Mouse (Mus musculus) megakaryocyte-erythroid progenitor cell, adult 5-6 weeks (primary cell): ENCODE data around the gene Zfp219. TPM values are rescaled to one million over a fixed set of nuclear protein-coding genes. Genes with fewer than 3 reads are reported as not detected.

Experiments used
- ATAC-seq: replicated peaks from 2 replicates; pipeline ENCODE4 v1.8.0; 2016; ENCODE audit warnings: mild to moderate bottlenecking, inconsistent platforms; ENCODE audit not compliant: severe bottlenecking, poor library complexity, low FRiP score, low TSS enrichment
- total RNA-seq, 2 experiments: library from RNA; stranded (forward) in 1 of 2; stranded (reverse) in 1 of 2; fragments of 200-1000, 215-1000 nt in 1 of 2; fragments of >200 nt in 1 of 2; fragmentation: Nextera tagmentation in 1 of 2; gene quantifications; 2 replicates each; pipeline ENCODE4 v1.2.3; 2014 to 2017

Zfp219 gene
- total RNA-seq, 2 experiments from 2014 or later = 15.1 to 30.1 TPM

- no peak for ATAC-seq
Observed at GRCm38 (mm10) chr14:51960316-51960715, 60.2 kb downstream of the Zfp219 start.

Other genes starting within 250 kb of the Zfp219 start
- not detected in 2 replicates for gene Ang4, start 247.1 kb downstream of the Zfp219 start, total RNA-seq (2014; fragmentation: Nextera tagmentation)
- gene Ang4, start 247.1 kb downstream of the Zfp219 start, total RNA-seq (2017) = not detected in 2 replicates
- gene AY358078, start 220.7 kb downstream of the Zfp219 start, total RNA-seq (2014; fragmentation: Nextera tagmentation) = not detected in 2 replicates
- not detected in 2 replicates for gene AY358078, start 220.7 kb downstream of the Zfp219 start, total RNA-seq (2017)
- gene Ear6, start 167.0 kb downstream of the Zfp219 start, total RNA-seq (2014; fragmentation: Nextera tagmentation) = not detected in 2 replicates
- gene Ear6, start 167.0 kb downstream of the Zfp219 start, total RNA-seq (2017) = not detected in 2 replicates
- gene Mettl17, start 135.9 kb downstream of the Zfp219 start, total RNA-seq (2014; fragmentation: Nextera tagmentation) = 23.4 and 33.9 TPM in 2 replicates
- gene Mettl17, start 135.9 kb downstream of the Zfp219 start, total RNA-seq (2017) = 9.5 and 13.7 TPM in 2 replicates
- gene Slc39a2, start 127.8 kb downstream of the Zfp219 start, total RNA-seq (2014; fragmentation: Nextera tagmentation) = 0.69 and 1.4 TPM in 2 replicates
- not detected in 2 replicates for gene Slc39a2, start 127.8 kb downstream of the Zfp219 start, total RNA-seq (2017)
- 1.9 and 11.1 TPM in 2 replicates for gene Ndrg2, start 106.6 kb downstream of the Zfp219 start, total RNA-seq (2014; fragmentation: Nextera tagmentation)
- 2.1 and 3.4 TPM in 2 replicates for gene Ndrg2, start 106.6 kb downstream of the Zfp219 start, total RNA-seq (2017)
- not detected in 2 replicates for gene Tppp2, start 102.3 kb downstream of the Zfp219 start, total RNA-seq (2014; fragmentation: Nextera tagmentation)
- not detected in 2 replicates for gene Tppp2, start 102.3 kb downstream of the Zfp219 start, total RNA-seq (2017)
- gene Rnase13, start 98.0 kb downstream of the Zfp219 start, total RNA-seq (2014; fragmentation: Nextera tagmentation) = not detected in 2 replicates
- not detected in 2 replicates for gene Rnase13, start 98.0 kb downstream of the Zfp219 start, total RNA-seq (2017)
- 25.4 and 35.5 TPM in 2 replicates for gene Arhgef40, start 36.0 kb downstream of the Zfp219 start, total RNA-seq (2014; fragmentation: Nextera tagmentation)
- gene Arhgef40, start 36.0 kb downstream of the Zfp219 start, total RNA-seq (2017) = 5.1 and 39.4 TPM in 2 replicates
- not detected in 2 replicates for gene Tmem253, start 5.1 kb downstream of the Zfp219 start, total RNA-seq (2014; fragmentation: Nextera tagmentation)
- not detected in 2 replicates for gene Tmem253, start 5.1 kb downstream of the Zfp219 start, total RNA-seq (2017)
- not detected in 2 replicates for gene Olfr221, start 21.7 kb upstream of the Zfp219 start, total RNA-seq (2014; fragmentation: Nextera tagmentation)
- not detected in 2 replicates for gene Olfr221, start 21.7 kb upstream of the Zfp219 start, total RNA-seq (2017)
- gene Hnrnpc, start 83.3 kb upstream of the Zfp219 start, total RNA-seq (2014; fragmentation: Nextera tagmentation) = 371 and 420 TPM in 2 replicates
- 758 and 809 TPM in 2 replicates for gene Hnrnpc, start 83.3 kb upstream of the Zfp219 start, total RNA-seq (2017)
- 1.2 and 9.1 TPM in 2 replicates for gene Rpgrip1, start 90.0 kb upstream of the Zfp219 start, total RNA-seq (2014; fragmentation: Nextera tagmentation)
- 5.9 and 7.1 TPM in 2 replicates for gene Rpgrip1, start 90.0 kb upstream of the Zfp219 start, total RNA-seq (2017)
- gene Supt16, start 176.7 kb upstream of the Zfp219 start, total RNA-seq (2014; fragmentation: Nextera tagmentation) = 111 and 153 TPM in 2 replicates
- gene Supt16, start 176.7 kb upstream of the Zfp219 start, total RNA-seq (2017) = 297 and 346 TPM in 2 replicates
- gene Chd8, start 237.0 kb upstream of the Zfp219 start, total RNA-seq (2014; fragmentation: Nextera tagmentation) = 108 and 137 TPM in 2 replicates
- 52.5 and 86.4 TPM in 2 replicates for gene Chd8, start 237.0 kb upstream of the Zfp219 start, total RNA-seq (2017)